Mouse (Mus musculus) liver, embryonic 16.5 days (tissue): Measurements from ENCODE around the gene C1qtnf9. TPM values are rescaled to one million over a fixed set of nuclear protein-coding genes. Genes with fewer than 3 reads are reported as not detected.

Experiments used
- ATAC-seq: fragments of 200-750 bp; cut with Nextera tagmentation; 2 replicates; pipeline ENCODE4 v1.8.0; 2017; ENCODE audit warnings: low read depth, mild to moderate bottlenecking, moderate number of reproducible peaks, moderate library complexity
- H3K27ac ChIP-seq: fragments of 300-500 bp; sonication (generic); 2 replicates; pipeline ENCODE4 v1.5.1; 2014; ENCODE audit warnings: mild to moderate bottlenecking, low read length
- H3K27me3 ChIP-seq: fragments of 300-500 bp; sonication (generic); 2 replicates; pipeline ENCODE4 v1.6.1; 2014; ENCODE audit warnings: low read depth, low read length, mixed read lengths; ENCODE audit not compliant: control insufficient read depth, insufficient read depth
- H3K36me3 ChIP-seq: fragments of 300-500 bp; sonication (generic); 2 replicates; pipeline ENCODE4 v1.6.1; 2014; ENCODE audit warnings: mild to moderate bottlenecking; ENCODE audit not compliant: control insufficient read depth, insufficient read depth
- H3K4me1 ChIP-seq: fragments of 300-500 bp; sonication (generic); 2 replicates; pipeline ENCODE4 v1.6.1; 2014; ENCODE audit warnings: low read depth, low read length, mixed read lengths; ENCODE audit not compliant: control insufficient read depth
- H3K4me2 ChIP-seq: fragments of 300-500 bp; sonication (generic); 2 replicates; pipeline ENCODE4 v1.6.1; 2014; ENCODE audit warnings: low read depth, low read length, mixed read lengths
- H3K4me3 ChIP-seq: fragments of 300-500 bp; sonication (generic); 2 replicates; pipeline ENCODE4 v1.5.1; 2014; ENCODE audit warnings: low read depth, mild to moderate bottlenecking, low read length
- H3K9ac ChIP-seq: fragments of 300-500 bp; sonication (generic); 2 replicates; pipeline ENCODE4 v1.6.1; 2014; ENCODE audit warnings: low read depth, low read length
- H3K9me3 ChIP-seq: fragments of 300-500 bp; sonication (generic); replicated peaks from 2 replicates; pipeline ENCODE4 v1.6.1; 2016; ENCODE audit warnings: low read length; ENCODE audit not compliant: control insufficient read depth
- WGBS: fragments of 180-500 bp; shearing (Covaris S2); extraction: QIAGEN DNeasy Blood & Tissue Kit; methylation state at CpG from one replicate; pipeline ENCODE4 v1.1.7; 2014; ENCODE audit not compliant: insufficient replicate concordance; 5-methylcytosine and 5-hydroxymethylcytosine counted together
- polyA plus RNA-seq: library from polyadenylated mRNA; unstranded; fragments of >200 nt; fragmentation: Nextera tagmentation; extraction: Ambion mirVana; gene quantifications from 2 replicates; pipeline ENCODE4 v1.2.1, GENCODE M21; 2015

Gene C1qtnf9
- polyA plus RNA-seq, 1 experiment from 2014 or later, result 0.42 TPM

- peaks cover 14% of the 10 kb centered on the region for H3K4me1 ChIP-seq
- H3K9ac ChIP-seq, result no peak overlapping the region
- H3K36me3 ChIP-seq, result no peaks in the 10 kb centered on the region
- no peaks in the 10 kb centered on the region for H3K27me3 ChIP-seq
- 22% methylated on average over 13 of the region's 13 CpGs for WGBS
- no peak overlapping the region for H3K4me3 ChIP-seq
- H3K27ac ChIP-seq, result peak overlapping the region; percentile 79
- H3K9me3 ChIP-seq, result no peaks in the 10 kb centered on the region
- no peak for ATAC-seq
- H3K4me2 ChIP-seq, result peak overlapping the region; percentile 11; the same call in 1 of the 2 replicates
Measured at GRCm38 (mm10) chr14:60735848-60736547, 31.9 kb upstream of the C1qtnf9 start.

- H3K36me3 ChIP-seq, result no peaks in the 10 kb centered on the region
- peak overlapping the region; percentile 79 for H3K27ac ChIP-seq
- 11% methylated on average over 4 of the region's 4 CpGs for WGBS
- ATAC-seq, result peak; percentile 53
- peak overlapping the region; percentile 28 for H3K4me2 ChIP-seq
- no peak overlapping the region for H3K9ac ChIP-seq
- no peaks in the 10 kb centered on the region for H3K27me3 ChIP-seq
- H3K4me1 ChIP-seq, result peaks cover 14% of the 10 kb centered on the region
- H3K9me3 ChIP-seq, result no peaks in the 10 kb centered on the region
- H3K4me3 ChIP-seq, result 0 out of 2 replicates have a peak overlapping the region, but pooled peaks have one; percentile 9
Measured at GRCm38 (mm10) chr14:60736591-60737192, 31.2 kb upstream of the C1qtnf9 start.

GRCm38 (mm10) chr14:60737202-60737611 is 30.7 kb upstream of the C1qtnf9 start:
- H3K27me3 ChIP-seq, result no peaks in the 10 kb centered on the region
- no peaks in the 10 kb centered on the region for H3K9me3 ChIP-seq
- no peak overlapping the region for H3K4me3 ChIP-seq
- peak overlapping the region; percentile 79 for H3K27ac ChIP-seq
- H3K4me1 ChIP-seq, result peaks cover 14% of the 10 kb centered on the region
- no peak overlapping the region for H3K9ac ChIP-seq
- no peaks in the 10 kb centered on the region for H3K36me3 ChIP-seq
- no peak for ATAC-seq
- WGBS, result 18% methylated on average over 7 of the region's 7 CpGs
- H3K4me2 ChIP-seq, result no peak overlapping the region

GRCm38 (mm10) chr14:60738434-60738938 is 29.4 kb upstream of the C1qtnf9 start:
- no peaks in the 10 kb centered on the region for H3K27me3 ChIP-seq

GRCm38 (mm10) chr14:60739155-60739554 is 28.8 kb upstream of the C1qtnf9 start:
- Histone ChIP-seq H3K4me2 (no peak overlapping the region), H3K4me3 (no peak overlapping the region), H3K36me3 (no peaks in the 10 kb centered on the region), H3K9ac (no peak overlapping the region), H3K27me3 (no peaks in the 10 kb centered on the region), H3K4me1 (peaks cover 14% of the 10 kb centered on the region), H3K9me3 (no peaks in the 10 kb centered on the region), H3K27ac (no peak overlapping the region)
- WGBS, result 33% methylated on average over 1 of the region's 9 CpGs
- ATAC-seq, result no peak

More at GRCm38 (mm10) chr14:60738434-60738938, 29.4 kb upstream of the C1qtnf9 start:
- Histone ChIP-seq H3K4me1 (peaks cover 14% of the 10 kb centered on the region), H3K36me3 (no peaks in the 10 kb centered on the region), H3K9ac (no peak overlapping the region), H3K4me3 (no peak overlapping the region), H3K27ac (peak overlapping the region; percentile 79), H3K4me2 (peak overlapping the region; percentile 31; the same call in 1 of the 2 replicates), H3K9me3 (no peaks in the 10 kb centered on the region)
- 31% methylated on average over 10 of the region's 10 CpGs for WGBS
- no peak for ATAC-seq

GRCm38 (mm10) chr14:60739616-60740015 is 28.3 kb upstream of the C1qtnf9 start:
- no peak overlapping the region for H3K4me2 ChIP-seq
- WGBS, result 55% methylated on average over 12 of the region's 12 CpGs
- 0 out of 2 replicates have a peak overlapping the region, but pooled peaks have one; percentile 39 for H3K27ac ChIP-seq
- no peak overlapping the region for H3K4me3 ChIP-seq
- no peaks in the 10 kb centered on the region for H3K9me3 ChIP-seq
- H3K36me3 ChIP-seq, result no peaks in the 10 kb centered on the region
- no peaks in the 10 kb centered on the region for H3K27me3 ChIP-seq
- ATAC-seq, result no peak
- H3K4me1 ChIP-seq, result peaks cover 14% of the 10 kb centered on the region
- no peak overlapping the region for H3K9ac ChIP-seq

GRCm38 (mm10) chr14:60740507-60740906 is 27.4 kb upstream of the C1qtnf9 start:
- Histone ChIP-seq H3K4me3 (no peak overlapping the region), H3K36me3 (no peaks in the 10 kb centered on the region), H3K27ac (no peak overlapping the region), H3K4me2 (no peak overlapping the region), H3K4me1 (peaks cover 14% of the 10 kb centered on the region), H3K9ac (no peak overlapping the region), H3K27me3 (no peaks in the 10 kb centered on the region), H3K9me3 (no peaks in the 10 kb centered on the region)
- ATAC-seq, result no peak
- WGBS, result 52% methylated on average over 5 of the region's 5 CpGs

- Histone ChIP-seq H3K9me3 (no peaks in the 10 kb centered on the region), H3K9ac (no peak overlapping the region), H3K36me3 (peaks cover 4% of the 10 kb centered on the region; the same call in 1 of the 2 replicates), H3K4me1 (peaks cover 14% of the 10 kb centered on the region), H3K4me3 (no peak overlapping the region), H3K27ac (no peak overlapping the region), H3K27me3 (no peaks in the 10 kb centered on the region), H3K4me2 (no peak overlapping the region)
- ATAC-seq, result no peak
- WGBS, result 52% methylated on average over 8 of the region's 8 CpGs
Measured at GRCm38 (mm10) chr14:60741033-60741432, 26.9 kb upstream of the C1qtnf9 start.

- peaks cover 10% of the 10 kb centered on the region for H3K4me1 ChIP-seq
Measured at GRCm38 (mm10) chr14:60741490-60741981, 26.4 kb upstream of the C1qtnf9 start.

More at GRCm38 (mm10) chr14:60741490-60741981, 26.4 kb upstream of the C1qtnf9 start:
- Histone ChIP-seq H3K9me3 (no peaks in the 10 kb centered on the region), H3K9ac (no peak overlapping the region), H3K27ac (no peak overlapping the region), H3K27me3 (no peaks in the 10 kb centered on the region), H3K36me3 (peaks cover 4% of the 10 kb centered on the region; the same call in 1 of the 2 replicates), H3K4me2 (no peak overlapping the region), H3K4me3 (no peak overlapping the region)
- ATAC-seq, result no peak
- WGBS, result 58% methylated on average over 6 of the region's 6 CpGs
